Mouse (Mus musculus) megakaryocyte, embryonic 14.5 days (primary cell): ENCODE measurements around the gene Mpv17.

Experiments used
- FLI1 ChIP-seq: IDR thresholded peaks from 2 replicates; pipeline ENCODE4 v1.6.1; 2012; ENCODE audit warnings: low read length, inconsistent platforms, mixed read lengths
- GATA1 ChIP-seq: IDR thresholded peaks from 3 replicates; pipeline ENCODE4 v1.6.1; 2012; ENCODE audit warnings: mixed read lengths, low read length, inconsistent platforms, borderline replicate concordance

- TF ChIP-seq GATA1, result no peak
- TF ChIP-seq FLI1, result no peak
Observed at GRCm38 (mm10) chr5:31202933-31203332, 48.9 kb upstream of the Mpv17 start.
